Mouse (Mus musculus): Measurements from ENCODE around the gene Zfp11. TPM values are rescaled to one million over a fixed set of nuclear protein-coding genes. Genes with fewer than 3 reads are reported as not detected.
A peak's percentile ranks its signal among the peaks of the same experiment; 100 is the strongest.
"Not testable (repeated sequence)": the region's sequence is repeated elsewhere in the genome, so short reads cannot be mapped to it uniquely, and the experiment has no call there.

The Zfp11 gene
- 9.3 and 9.4 TPM in 2 replicates for polyA plus RNA-seq (2015; fragmentation: Nextera tagmentation; extraction: Ambion mirVana)

- 2% methylated on average over 23 of the region's 23 CpGs for WGBS
- H3K27me3 ChIP-seq, result no peaks in the 10 kb centered on the region
- H3K9me3 ChIP-seq, result no peaks in the 10 kb centered on the region
- peak within 1 kb of the TSS; percentile 80 for H3K4me2 ChIP-seq (replicated peaks)
- peak within 1 kb of the TSS; percentile 75 for H3K4me3 ChIP-seq
- no peaks in the 10 kb centered on the region for H3K36me3 ChIP-seq
- H3K9ac ChIP-seq (replicated peaks), result peak within 1 kb of the TSS; percentile 91
- peak; percentile 84 for ATAC-seq (replicated peaks)
- H3K4me1 ChIP-seq, result peaks cover 13% of the 10 kb centered on the region
- H3K27ac ChIP-seq (replicated peaks), result peak within 1 kb of the TSS; percentile 39
Observed at GRCm38 (mm10) chr5:129670036-129670458, at the start of gene Zfp11. Gene Zfp11, minus strand, starts transcription at chr5:129670099.

- no peak overlapping the region for H3K4me3 ChIP-seq
- peaks cover 13% of the 10 kb centered on the region for H3K4me1 ChIP-seq
- ATAC-seq (replicated peaks), result no peak
- H3K9me3 ChIP-seq, result no peaks in the 10 kb centered on the region
- peaks cover 30% of the 10 kb centered on the region for H3K36me3 ChIP-seq
- H3K9ac ChIP-seq (replicated peaks), result no peak overlapping the region
- H3K4me2 ChIP-seq (replicated peaks), result no peak overlapping the region
- no peaks in the 10 kb centered on the region for H3K27me3 ChIP-seq
- no peak overlapping the region for H3K27ac ChIP-seq (replicated peaks)
- 88% methylated on average over 9 of the region's 9 CpGs for WGBS
Observed at GRCm38 (mm10) chr5:129717016-129717415, 47.1 kb upstream of the Zfp11 start.

GRCm38 (mm10) chr5:129715326-129715861, 45.5 kb upstream of the Zfp11 start, which contains the start of gene Mrps17:
Gene Mrps17, plus strand, starts transcription at chr5:129715497.
- ATAC-seq (replicated peaks), result peak; percentile 96
- no peaks in the 10 kb centered on the region for H3K27me3 ChIP-seq
- H3K4me1 ChIP-seq, result peaks cover 13% of the 10 kb centered on the region
- no peaks in the 10 kb centered on the region for H3K9me3 ChIP-seq
- under 1% methylated on average over 33 of the region's 33 CpGs for WGBS
- peak within 1 kb of the TSS; percentile 78 for H3K4me2 ChIP-seq (replicated peaks)
- peak within 1 kb of the TSS; percentile 68 for H3K9ac ChIP-seq (replicated peaks)
- peak within 1 kb of the TSS; percentile 64 for H3K27ac ChIP-seq (replicated peaks)
- peaks cover 30% of the 10 kb centered on the region for H3K36me3 ChIP-seq
- peak within 1 kb of the TSS; percentile 71 for H3K4me3 ChIP-seq

- no peaks in the 10 kb centered on the region for H3K36me3 ChIP-seq
- no peak for ATAC-seq (replicated peaks)
- no peaks in the 10 kb centered on the region for H3K4me1 ChIP-seq
- no peak within 1 kb of the TSS for H3K27ac ChIP-seq (replicated peaks)
- 78% methylated on average over 2 of the region's 2 CpGs for WGBS
- no peaks in the 10 kb centered on the region for H3K9me3 ChIP-seq
- no peak within 1 kb of the TSS for H3K4me3 ChIP-seq
- H3K4me2 ChIP-seq (replicated peaks), result no peak within 1 kb of the TSS
- H3K27me3 ChIP-seq, result no peaks in the 10 kb centered on the region
- H3K9ac ChIP-seq (replicated peaks), result no peak within 1 kb of the TSS
Observed at GRCm38 (mm10) chr5:129708412-129708811, 38.5 kb upstream of the Zfp11 start, which contains the start of gene Sept14. Gene Sept14, minus strand, starts transcription at chr5:129708512.

GRCm38 (mm10) chr5:129703368-129703767, 33.5 kb upstream of the Zfp11 start:
- Histone ChIP-seq H3K4me3 (no peak overlapping the region), H3K36me3 (no peaks in the 10 kb centered on the region), H3K9ac (replicated peaks) (no peak overlapping the region), H3K27ac (replicated peaks) (no peak overlapping the region), H3K4me2 (replicated peaks) (no peak overlapping the region), H3K4me1 (no peaks in the 10 kb centered on the region), H3K27me3 (peaks cover 4% of the 10 kb centered on the region; the same call in 1 of the 2 replicates), H3K9me3 (no peaks in the 10 kb centered on the region)
- no peak for ATAC-seq (replicated peaks)

GRCm38 (mm10) chr5:129701706-129702105, 31.8 kb upstream of the Zfp11 start:
- H3K9me3 ChIP-seq, result no peaks in the 10 kb centered on the region
- H3K4me3 ChIP-seq, result no peak overlapping the region
- no peak overlapping the region for H3K27ac ChIP-seq (replicated peaks)
- no peaks in the 10 kb centered on the region for H3K36me3 ChIP-seq
- H3K4me2 ChIP-seq (replicated peaks), result no peak overlapping the region
- peaks cover 4% of the 10 kb centered on the region; the same call in 1 of the 2 replicates for H3K27me3 ChIP-seq
- H3K4me1 ChIP-seq, result no peaks in the 10 kb centered on the region
- ATAC-seq (replicated peaks), result no peak
- WGBS, result 85% methylated on average over 1 of the region's 1 CpGs
- no peak overlapping the region for H3K9ac ChIP-seq (replicated peaks)

GRCm38 (mm10) chr5:129700506-129700905, 30.6 kb upstream of the Zfp11 start:
- 37% methylated on average over 2 of the region's 2 CpGs for WGBS
- no peak overlapping the region for H3K4me3 ChIP-seq
- no peaks in the 10 kb centered on the region for H3K4me1 ChIP-seq
- no peak for ATAC-seq (replicated peaks)
- H3K9ac ChIP-seq (replicated peaks), result no peak overlapping the region
- no peaks in the 10 kb centered on the region for H3K36me3 ChIP-seq
- peaks cover 4% of the 10 kb centered on the region; the same call in 1 of the 2 replicates for H3K27me3 ChIP-seq
- H3K4me2 ChIP-seq (replicated peaks), result no peak overlapping the region
- H3K9me3 ChIP-seq, result no peaks in the 10 kb centered on the region
- no peak overlapping the region for H3K27ac ChIP-seq (replicated peaks)

GRCm38 (mm10) chr5:129690528-129690927, 20.6 kb upstream of the Zfp11 start:
- Histone ChIP-seq H3K27me3 (no peaks in the 10 kb centered on the region; the same call in 1 of the 2 replicates), H3K27ac (replicated peaks) (no peak overlapping the region), H3K4me2 (replicated peaks) (no peak overlapping the region), H3K9ac (replicated peaks) (no peak overlapping the region), H3K36me3 (no peaks in the 10 kb centered on the region), H3K9me3 (no peaks in the 10 kb centered on the region), H3K4me3 (no peak overlapping the region), H3K4me1 (no peaks in the 10 kb centered on the region)
- ATAC-seq (replicated peaks), result no peak
- WGBS, result 84% methylated on average over 3 of the region's 3 CpGs

GRCm38 (mm10) chr5:129687621-129688020, 17.7 kb upstream of the Zfp11 start:
- no peak for ATAC-seq (replicated peaks)
- Histone ChIP-seq H3K27ac (replicated peaks) (no peak overlapping the region), H3K4me3 (no peak overlapping the region), H3K27me3 (no peaks in the 10 kb centered on the region), H3K36me3 (no peaks in the 10 kb centered on the region), H3K9ac (replicated peaks) (no peak overlapping the region), H3K9me3 (no peaks in the 10 kb centered on the region), H3K4me1 (no peaks in the 10 kb centered on the region), H3K4me2 (replicated peaks) (no peak overlapping the region)
- WGBS, result 83% methylated on average over 7 of the region's 7 CpGs

- WGBS, result 93% methylated on average over 5 of the region's 5 CpGs
- not testable (repeated sequence) for H3K4me1 ChIP-seq; H3K9me3 ChIP-seq; H3K27ac ChIP-seq (replicated peaks); H3K9ac ChIP-seq (replicated peaks); ATAC-seq (replicated peaks); H3K36me3 ChIP-seq; H3K27me3 ChIP-seq; H3K4me2 ChIP-seq (replicated peaks); H3K4me3 ChIP-seq
Observed at GRCm38 (mm10) chr5:129685141-129685540, 15.2 kb upstream of the Zfp11 start.

- H3K4me3 ChIP-seq, result peak overlapping the region; percentile 75
- H3K9ac ChIP-seq (replicated peaks), result peak overlapping the region; percentile 91
- peak overlapping the region; percentile 39; the same call in 1 of the 2 replicates for H3K27ac ChIP-seq (replicated peaks)
- H3K9me3 ChIP-seq, result no peaks in the 10 kb centered on the region
- WGBS, result 1% methylated on average over 31 of the region's 31 CpGs
- peak; percentile 73; the same call in 1 of the 2 replicates for ATAC-seq (replicated peaks)
- peak overlapping the region; percentile 80 for H3K4me2 ChIP-seq (replicated peaks)
- H3K4me1 ChIP-seq, result peaks cover 13% of the 10 kb centered on the region
- no peaks in the 10 kb centered on the region for H3K36me3 ChIP-seq
- no peaks in the 10 kb centered on the region for H3K27me3 ChIP-seq
Observed at GRCm38 (mm10) chr5:129669453-129670035, 355 bp downstream of the Zfp11 start.

- Histone ChIP-seq H3K9ac (replicated peaks) (no peak overlapping the region), H3K36me3 (no peaks in the 10 kb centered on the region), H3K9me3 (no peaks in the 10 kb centered on the region), H3K4me2 (replicated peaks) (no peak overlapping the region), H3K27me3 (no peaks in the 10 kb centered on the region), H3K27ac (replicated peaks) (no peak overlapping the region), H3K4me3 (no peak overlapping the region), H3K4me1 (peaks cover 13% of the 10 kb centered on the region)
- WGBS, result 91% methylated on average over 4 of the region's 4 CpGs
- no peak for ATAC-seq (replicated peaks)
Observed at GRCm38 (mm10) chr5:129667851-129668250, 2.0 kb downstream of the Zfp11 start.
